Mouse (Mus musculus): Measurements from ENCODE around the gene Tmem117. TPM values are rescaled to one million over a fixed set of nuclear protein-coding genes. Genes with fewer than 3 reads are reported as not detected.

The Tmem117 gene
- total and polyA plus RNA-seq, 2 experiments from 2014 or later, result 19.1 to 20.4 TPM

DNA sequence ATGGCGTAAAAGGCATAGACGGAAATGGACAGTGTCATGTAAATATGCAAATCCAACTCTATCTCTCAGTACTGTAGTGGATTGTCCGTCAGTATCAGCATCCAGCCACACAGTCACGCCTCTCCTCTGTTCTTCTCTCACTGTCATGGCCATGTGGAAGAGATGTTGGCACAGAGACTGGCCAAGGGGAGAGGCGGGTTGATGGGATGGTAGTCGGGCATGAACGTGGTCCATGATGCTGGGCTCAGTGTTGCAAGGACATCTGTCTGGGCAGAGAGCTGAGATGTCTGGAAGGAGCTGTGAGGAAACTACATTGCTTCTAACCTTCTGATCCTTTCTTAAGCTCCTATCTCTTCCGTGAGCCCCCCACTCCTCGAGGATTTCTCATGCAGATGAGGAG, 413.4 kb downstream of the Tmem117 start:
- H3K4me1 ChIP-seq (ENCODE audit: insufficient read depth, low read length), result no peaks in the 10 kb centered on the region

DNA sequence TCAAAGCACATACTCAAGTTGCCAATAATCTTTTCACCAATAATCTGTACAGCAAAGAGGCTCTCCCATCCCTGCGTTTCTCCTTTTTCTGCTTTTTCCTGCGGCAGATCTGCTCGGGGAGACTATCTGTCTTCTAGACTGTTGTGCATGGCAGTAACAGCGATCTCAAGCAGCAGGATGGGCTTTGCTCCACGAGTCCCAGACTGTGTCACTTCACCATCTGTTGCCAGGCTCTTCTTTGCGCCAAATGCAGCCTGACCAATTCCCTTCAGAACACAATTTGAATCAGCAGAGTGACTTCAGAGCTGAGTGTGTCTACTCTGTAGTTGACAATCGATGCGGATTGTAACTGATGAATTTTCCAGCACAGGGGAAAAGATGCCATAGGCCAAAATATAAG, 415.0 kb downstream of the Tmem117 start:
- H3K9me3 ChIP-seq (ENCODE audit: low read length), result no peaks in the 10 kb centered on the region
- WGBS, result 73% methylated on average over 8 of the region's 8 CpGs
- no peak overlapping the region for H3K9ac ChIP-seq (replicated peaks; ENCODE audit: low read length, poor library complexity, severe bottlenecking)
- no peak overlapping the region for H3K4me3 ChIP-seq (ENCODE audit: low read depth, low read length)
- no peak for TF ChIP-seq CTCF (IDR thresholded peaks at IDR 0.05)
- H3K4me2 ChIP-seq (ENCODE audit: low read depth, low read length, poor library complexity, severe bottlenecking), result no peak overlapping the region
- DNase-seq (ENCODE audit: low spot score) (peak; percentile 86), ATAC-seq (ENCODE audit: low FRiP score) (no peak)
- H3K4me1 ChIP-seq (ENCODE audit: insufficient read depth, low read length), result no peaks in the 10 kb centered on the region
- no peaks in the 10 kb centered on the region for H3K27me3 ChIP-seq (ENCODE audit: insufficient read depth, low read length)
- H3K36me3 ChIP-seq (ENCODE audit: insufficient read depth, low read length), result no peaks in the 10 kb centered on the region
- no peak overlapping the region for H3K27ac ChIP-seq (ENCODE audit: low read depth, low read length)

More for the DNA sequence above, 413.4 kb downstream of the Tmem117 start:
- Histone ChIP-seq H3K4me2 (ENCODE audit: low read depth, low read length, poor library complexity, severe bottlenecking) (no peak overlapping the region), H3K9me3 (ENCODE audit: low read length) (no peaks in the 10 kb centered on the region), H3K27me3 (ENCODE audit: insufficient read depth, low read length) (no peaks in the 10 kb centered on the region), H3K27ac (ENCODE audit: low read depth, low read length) (no peak overlapping the region), H3K9ac (replicated peaks; ENCODE audit: low read length, poor library complexity, severe bottlenecking) (no peak overlapping the region), H3K36me3 (ENCODE audit: insufficient read depth, low read length) (no peaks in the 10 kb centered on the region), H3K4me3 (ENCODE audit: low read depth, low read length) (no peak overlapping the region)
- TF ChIP-seq CTCF (IDR thresholded peaks at IDR 0.05), result no peak
- no peak for DNase-seq (ENCODE audit: low spot score)
- no peak for ATAC-seq (ENCODE audit: low FRiP score)
- WGBS, result 85% methylated on average over 9 of the region's 9 CpGs

DNA sequence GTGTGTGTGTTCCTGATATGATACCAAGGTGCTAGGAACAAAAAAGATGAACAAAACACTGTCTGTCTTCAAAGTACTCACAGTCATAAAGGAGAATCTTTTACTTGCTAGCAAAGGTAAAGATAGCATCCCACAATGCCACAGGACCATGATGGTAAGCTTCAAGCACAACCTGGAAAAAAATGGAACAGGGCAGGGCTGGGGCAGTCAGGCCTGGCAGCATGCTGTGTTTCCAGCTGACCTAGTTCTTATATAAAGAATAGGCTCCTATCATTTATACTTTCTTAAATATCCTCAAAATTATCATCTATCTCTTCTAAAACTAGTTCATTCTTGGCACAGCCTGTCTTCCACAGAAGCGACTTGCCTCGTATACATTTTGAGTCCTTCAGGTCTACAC, 418.5 kb downstream of the Tmem117 start:
- Histone ChIP-seq H3K9ac (replicated peaks; ENCODE audit: low read length, poor library complexity, severe bottlenecking) (no peak overlapping the region), H3K27me3 (ENCODE audit: insufficient read depth, low read length) (no peaks in the 10 kb centered on the region), H3K9me3 (ENCODE audit: low read length) (no peaks in the 10 kb centered on the region), H3K36me3 (ENCODE audit: insufficient read depth, low read length) (no peaks in the 10 kb centered on the region), H3K27ac (ENCODE audit: low read depth, low read length) (no peak overlapping the region), H3K4me3 (ENCODE audit: low read depth, low read length) (no peak overlapping the region), H3K4me2 (ENCODE audit: low read depth, low read length, poor library complexity, severe bottlenecking) (no peak overlapping the region), H3K4me1 (ENCODE audit: insufficient read depth, low read length) (no peaks in the 10 kb centered on the region)
- WGBS, result 85% methylated on average over 2 of the region's 2 CpGs
- no peak for TF ChIP-seq CTCF (IDR thresholded peaks at IDR 0.05)
- DNase-seq (ENCODE audit: low spot score) (no peak), ATAC-seq (ENCODE audit: low FRiP score) (no peak)

DNA sequence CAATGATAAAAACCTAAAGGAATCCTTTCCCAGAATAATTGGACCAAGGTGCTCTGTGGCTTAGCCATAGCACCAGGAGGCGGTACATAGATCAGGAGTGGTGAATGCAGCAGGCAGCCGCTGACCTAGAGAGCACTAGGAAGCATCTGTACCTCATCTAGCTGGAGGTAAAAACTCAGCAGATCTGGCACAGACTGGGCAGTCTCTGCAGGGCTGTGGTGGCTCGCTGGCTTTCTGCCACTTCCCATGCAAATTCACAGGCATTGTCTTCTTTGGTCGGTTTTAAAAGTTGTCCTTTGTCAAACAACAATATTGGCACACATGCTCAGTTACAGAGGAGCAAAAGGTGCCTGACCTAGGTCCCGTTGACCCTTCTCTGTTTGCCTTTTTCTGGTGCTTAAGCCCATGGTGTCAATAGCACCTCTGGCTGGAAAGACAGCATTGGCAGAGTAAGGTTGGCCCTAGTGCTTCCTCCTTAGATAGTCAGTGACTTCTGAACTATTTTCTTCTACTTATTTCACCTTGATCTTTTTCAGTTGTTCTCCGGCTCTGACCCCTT, 420.2 kb downstream of the Tmem117 start:
- Histone ChIP-seq H3K9me3 (ENCODE audit: low read length) (no peaks in the 10 kb centered on the region), H3K4me2 (ENCODE audit: low read depth, low read length, poor library complexity, severe bottlenecking) (no peak overlapping the region), H3K4me1 (ENCODE audit: insufficient read depth, low read length) (no peaks in the 10 kb centered on the region), H3K9ac (replicated peaks; ENCODE audit: low read length, poor library complexity, severe bottlenecking) (no peak overlapping the region), H3K4me3 (ENCODE audit: low read depth, low read length) (no peak overlapping the region), H3K27me3 (ENCODE audit: insufficient read depth, low read length) (no peaks in the 10 kb centered on the region), H3K36me3 (ENCODE audit: insufficient read depth, low read length) (no peaks in the 10 kb centered on the region), H3K27ac (ENCODE audit: low read depth, low read length) (no peak overlapping the region)
- DNase-seq (ENCODE audit: low spot score) (peak; percentile 21), ATAC-seq (ENCODE audit: low FRiP score) (no peak)
- TF ChIP-seq CTCF (IDR thresholded peaks at IDR 0.05), result no peak
- 73% methylated on average over 6 of the region's 6 CpGs for WGBS

DNA sequence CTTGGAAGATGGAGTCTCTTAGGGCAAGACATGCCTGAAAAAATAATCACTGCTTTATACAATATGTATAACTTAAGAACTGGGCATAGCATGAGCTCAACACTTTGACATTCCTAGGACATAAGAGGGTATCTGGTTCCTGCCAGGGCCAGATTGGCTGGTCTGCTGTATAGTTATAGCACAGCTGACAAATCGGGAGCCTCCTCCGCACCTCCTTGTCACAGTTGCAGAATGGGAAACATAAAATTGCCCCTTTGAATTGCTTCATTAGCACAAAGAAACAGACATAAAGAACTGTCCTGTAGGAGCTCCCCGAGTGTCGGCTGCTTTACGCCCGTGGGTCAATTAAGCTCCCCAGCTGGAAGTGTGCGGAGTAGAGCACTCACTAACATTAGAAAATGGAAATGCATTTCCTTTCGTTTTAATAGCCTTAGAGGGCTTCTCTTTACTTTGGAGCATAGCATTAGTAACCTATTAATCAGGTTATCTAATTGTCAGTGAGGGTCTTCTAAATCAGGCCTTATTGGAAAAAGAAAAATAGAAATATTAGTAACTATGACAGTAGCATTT, 426.1 kb downstream of the Tmem117 start:
- Histone ChIP-seq H3K4me1 (ENCODE audit: insufficient read depth, low read length) (no peaks in the 10 kb centered on the region), H3K27me3 (ENCODE audit: insufficient read depth, low read length) (no peaks in the 10 kb centered on the region), H3K4me2 (ENCODE audit: low read depth, low read length, poor library complexity, severe bottlenecking) (no peak overlapping the region), H3K9me3 (ENCODE audit: low read length) (no peaks in the 10 kb centered on the region), H3K9ac (replicated peaks; ENCODE audit: low read length, poor library complexity, severe bottlenecking) (no peak overlapping the region), H3K4me3 (ENCODE audit: low read depth, low read length) (no peak overlapping the region), H3K36me3 (ENCODE audit: insufficient read depth, low read length) (no peaks in the 10 kb centered on the region), H3K27ac (ENCODE audit: low read depth, low read length) (no peak overlapping the region)
- DNase-seq (ENCODE audit: low spot score) (no peak), ATAC-seq (ENCODE audit: low FRiP score) (no peak)
- no peak for TF ChIP-seq CTCF (IDR thresholded peaks at IDR 0.05)
- 55% methylated on average over 8 of the region's 8 CpGs for WGBS

DNA sequence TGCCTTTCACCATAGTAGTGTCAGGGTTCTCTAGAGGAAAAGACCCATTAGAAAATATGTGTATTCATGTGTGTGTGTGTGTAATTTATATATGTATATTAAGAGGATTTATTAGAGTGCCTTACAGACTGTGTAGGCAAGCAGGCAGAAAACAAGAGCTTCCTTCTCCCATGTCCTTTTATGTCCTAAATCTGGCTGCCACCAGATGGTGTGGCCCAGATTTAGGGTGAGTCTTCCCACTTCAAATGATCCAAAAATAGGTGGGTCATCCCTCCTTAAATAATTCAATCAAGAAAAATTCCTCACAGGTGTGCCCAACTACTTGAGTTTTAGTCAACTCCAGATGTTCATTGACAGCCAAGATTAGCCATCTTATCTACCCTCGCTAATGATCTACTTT, 439.0 kb downstream of the Tmem117 start:
- no peak overlapping the region for H3K9ac ChIP-seq (replicated peaks; ENCODE audit: low read length, poor library complexity, severe bottlenecking)
- ATAC-seq (ENCODE audit: low FRiP score), result no peak
- TF ChIP-seq CTCF (IDR thresholded peaks at IDR 0.05), result no peak
- no peak overlapping the region for H3K4me3 ChIP-seq (ENCODE audit: low read depth, low read length)
- H3K4me1 ChIP-seq (ENCODE audit: insufficient read depth, low read length), result no peaks in the 10 kb centered on the region
- H3K9me3 ChIP-seq (ENCODE audit: low read length), result no peaks in the 10 kb centered on the region
- no peak overlapping the region for H3K4me2 ChIP-seq (ENCODE audit: low read depth, low read length, poor library complexity, severe bottlenecking)
- no peak overlapping the region for H3K27ac ChIP-seq (ENCODE audit: low read depth, low read length)
- no peak for DNase-seq (ENCODE audit: low spot score)
- no peaks in the 10 kb centered on the region for H3K36me3 ChIP-seq (ENCODE audit: insufficient read depth, low read length)
- no peaks in the 10 kb centered on the region for H3K27me3 ChIP-seq (ENCODE audit: insufficient read depth, low read length)
- 96% methylated on average over 1 of the region's 1 CpGs for WGBS

Data from midbrain, postnatal 0 days (tissue).